Mouse (Mus musculus): Measurements from ENCODE around the gene Alox5.

The Alox5 gene

GRCm38 (mm10) chr6:116418487-116418886 is 42.5 kb downstream of the Alox5 start:
- DNase-seq (ENCODE audit: extremely low read depth, insufficient read length, low spot score), result no peak

GRCm38 (mm10) chr6:116417518-116418315 is 43.3 kb downstream of the Alox5 start:
- DNase-seq (ENCODE audit: extremely low read depth, insufficient read length, low spot score), result no peak

- DNase-seq (ENCODE audit: extremely low read depth, insufficient read length, low spot score), result no peak
These were observed 44.9 kb downstream of the Alox5 start for GRCm38 (mm10) chr6:116416000-116416552.

- DNase-seq (ENCODE audit: extremely low read depth, insufficient read length, low spot score), result no peak
These were observed 45.8 kb downstream of the Alox5 start for GRCm38 (mm10) chr6:116415126-116415676.

- no peak for DNase-seq (ENCODE audit: extremely low read depth, insufficient read length, low spot score)
These were observed 48.2 kb downstream of the Alox5 start for GRCm38 (mm10) chr6:116412546-116413325.

- DNase-seq (ENCODE audit: extremely low read depth, insufficient read length, low spot score), result no peak
These were observed 49.3 kb downstream of the Alox5 start for GRCm38 (mm10) chr6:116411716-116412115.

- no peak for DNase-seq (ENCODE audit: extremely low read depth, insufficient read length, low spot score)
These were observed 50.5 kb downstream of the Alox5 start for GRCm38 (mm10) chr6:116410436-116410835.

GRCm38 (mm10) chr6:116407956-116408657 is 52.9 kb downstream of the Alox5 start:
- no peak for DNase-seq (ENCODE audit: extremely low read depth, insufficient read length, low spot score)

GRCm38 (mm10) chr6:116407216-116407615 is 53.8 kb downstream of the Alox5 start:
- no peak for DNase-seq (ENCODE audit: extremely low read depth, insufficient read length, low spot score)

GRCm38 (mm10) chr6:116406680-116407079 is 54.3 kb downstream of the Alox5 start:
- DNase-seq (ENCODE audit: extremely low read depth, insufficient read length, low spot score), result no peak

- DNase-seq (ENCODE audit: extremely low read depth, insufficient read length, low spot score), result no peak
These were observed 54.8 kb downstream of the Alox5 start for GRCm38 (mm10) chr6:116406152-116406551.

- no peak for DNase-seq (ENCODE audit: extremely low read depth, insufficient read length, low spot score)
These were observed 55.3 kb downstream of the Alox5 start for GRCm38 (mm10) chr6:116405715-116406114.

- DNase-seq (ENCODE audit: extremely low read depth, insufficient read length, low spot score), result no peak
These were observed 55.7 kb downstream of the Alox5 start for GRCm38 (mm10) chr6:116405243-116405642.

- DNase-seq (ENCODE audit: extremely low read depth, insufficient read length, low spot score), result no peak
These were observed 58.6 kb downstream of the Alox5 start for GRCm38 (mm10) chr6:116402426-116402825.

- DNase-seq (ENCODE audit: extremely low read depth, insufficient read length, low spot score), result no peak
These were observed 59.1 kb downstream of the Alox5 start for GRCm38 (mm10) chr6:116401746-116402423.

- DNase-seq (ENCODE audit: extremely low read depth, insufficient read length, low spot score), result no peak
These were observed 62.8 kb downstream of the Alox5 start for GRCm38 (mm10) chr6:116398136-116398535.

- DNase-seq (ENCODE audit: extremely low read depth, insufficient read length, low spot score), result no peak
These were observed 63.4 kb downstream of the Alox5 start for GRCm38 (mm10) chr6:116397621-116398020.

- no peak for DNase-seq (ENCODE audit: extremely low read depth, insufficient read length, low spot score)
These were observed 65.9 kb downstream of the Alox5 start for GRCm38 (mm10) chr6:116394916-116395648.

- DNase-seq (ENCODE audit: extremely low read depth, insufficient read length, low spot score), result no peak
These were observed 71.5 kb downstream of the Alox5 start for GRCm38 (mm10) chr6:116389481-116389880.

All from 3134 (cell line).